Mouse (Mus musculus): ENCODE data around the gene Sgk2. TPM values are rescaled to one million over a fixed set of nuclear protein-coding genes. Genes with fewer than 3 reads are reported as not detected.
A peak's percentile ranks its signal among the peaks of the same experiment; 100 is the strongest.

Gene Sgk2
- polyA plus RNA-seq, 1 experiment from 2014 or later = not detected

- Histone ChIP-seq H3K9ac (replicated peaks; ENCODE audit: low read depth, low read length) (no peak overlapping the region), H3K4me3 (ENCODE audit: low read depth, low read length) (no peak overlapping the region), H3K4me2 (replicated peaks; ENCODE audit: low read depth, low read length) (no peak overlapping the region), H3K27ac (ENCODE audit: low read length) (no peak overlapping the region), H3K36me3 (ENCODE audit: control insufficient read depth, insufficient read depth, low read length) (no peaks in the 10 kb centered on the region), H3K9me3 (ENCODE audit: control insufficient read depth, low read depth, low read length) (no peaks in the 10 kb centered on the region), H3K4me1 (ENCODE audit: control insufficient read depth, insufficient read depth, low read length) (no peaks in the 10 kb centered on the region), H3K27me3 (ENCODE audit: control insufficient read depth, insufficient read depth, low read length) (no peaks in the 10 kb centered on the region)
- ATAC-seq (ENCODE audit: insufficient number of reproducible peaks, insufficient read depth, low FRiP score, low read depth) = no peak
- 79% methylated on average over 9 of the region's 9 CpGs for WGBS
Measured at GRCm38 (mm10) chr2:162993881-162994616, 6.9 kb downstream of the Sgk2 start.

GRCm38 (mm10) chr2:162998528-162999230, 11.5 kb downstream of the Sgk2 start:
- no peak overlapping the region for H3K4me3 ChIP-seq (ENCODE audit: low read depth, low read length)
- H3K4me2 ChIP-seq (replicated peaks; ENCODE audit: low read depth, low read length) = peak overlapping the region; percentile 15; the same call in 1 of the 2 replicates
- WGBS = 23% methylated on average over 18 of the region's 18 CpGs
- no peaks in the 10 kb centered on the region for H3K4me1 ChIP-seq (ENCODE audit: control insufficient read depth, insufficient read depth, low read length)
- ATAC-seq (ENCODE audit: insufficient number of reproducible peaks, insufficient read depth, low FRiP score, low read depth) = no peak; the same call in 1 of the 2 replicates
- no peak overlapping the region for H3K9ac ChIP-seq (replicated peaks; ENCODE audit: low read depth, low read length)
- no peaks in the 10 kb centered on the region for H3K36me3 ChIP-seq (ENCODE audit: control insufficient read depth, insufficient read depth, low read length)
- H3K9me3 ChIP-seq (ENCODE audit: control insufficient read depth, low read depth, low read length) = no peaks in the 10 kb centered on the region
- H3K27me3 ChIP-seq (ENCODE audit: control insufficient read depth, insufficient read depth, low read length) = no peaks in the 10 kb centered on the region
- no peak overlapping the region for H3K27ac ChIP-seq (ENCODE audit: low read length)

- Histone ChIP-seq H3K4me3 (ENCODE audit: low read depth, low read length) (no peak overlapping the region), H3K4me1 (ENCODE audit: control insufficient read depth, insufficient read depth, low read length) (no peaks in the 10 kb centered on the region), H3K27ac (ENCODE audit: low read length) (no peak overlapping the region), H3K36me3 (ENCODE audit: control insufficient read depth, insufficient read depth, low read length) (no peaks in the 10 kb centered on the region), H3K9ac (replicated peaks; ENCODE audit: low read depth, low read length) (no peak overlapping the region), H3K4me2 (replicated peaks; ENCODE audit: low read depth, low read length) (no peak overlapping the region), H3K27me3 (ENCODE audit: control insufficient read depth, insufficient read depth, low read length) (no peaks in the 10 kb centered on the region), H3K9me3 (ENCODE audit: control insufficient read depth, low read depth, low read length) (no peaks in the 10 kb centered on the region)
- no peak for ATAC-seq (ENCODE audit: insufficient number of reproducible peaks, insufficient read depth, low FRiP score, low read depth)
- 35% methylated on average over 3 of the region's 3 CpGs for WGBS
Measured at GRCm38 (mm10) chr2:162999744-163000143, 12.6 kb downstream of the Sgk2 start.

- no peaks in the 10 kb centered on the region for H3K27me3 ChIP-seq (ENCODE audit: control insufficient read depth, insufficient read depth, low read length)
- no peaks in the 10 kb centered on the region for H3K4me1 ChIP-seq (ENCODE audit: control insufficient read depth, insufficient read depth, low read length)
- H3K36me3 ChIP-seq (ENCODE audit: control insufficient read depth, insufficient read depth, low read length) = no peaks in the 10 kb centered on the region
- no peak overlapping the region for H3K9ac ChIP-seq (replicated peaks; ENCODE audit: low read depth, low read length)
- no peak overlapping the region for H3K4me2 ChIP-seq (replicated peaks; ENCODE audit: low read depth, low read length)
- no peaks in the 10 kb centered on the region for H3K9me3 ChIP-seq (ENCODE audit: control insufficient read depth, low read depth, low read length)
- no peak overlapping the region for H3K27ac ChIP-seq (ENCODE audit: low read length)
- H3K4me3 ChIP-seq (ENCODE audit: low read depth, low read length) = no peak overlapping the region
- no peak for ATAC-seq (ENCODE audit: insufficient number of reproducible peaks, insufficient read depth, low FRiP score, low read depth)
- 87% methylated on average over 1 of the region's 1 CpGs for WGBS
Measured at GRCm38 (mm10) chr2:163001071-163001470, 13.9 kb downstream of the Sgk2 start.

GRCm38 (mm10) chr2:163007299-163007698, 20.2 kb downstream of the Sgk2 start:
- Histone ChIP-seq H3K27me3 (ENCODE audit: control insufficient read depth, insufficient read depth, low read length) (no peaks in the 10 kb centered on the region), H3K9me3 (ENCODE audit: control insufficient read depth, low read depth, low read length) (no peaks in the 10 kb centered on the region), H3K9ac (replicated peaks; ENCODE audit: low read depth, low read length) (no peak overlapping the region), H3K4me3 (ENCODE audit: low read depth, low read length) (no peak overlapping the region), H3K4me2 (replicated peaks; ENCODE audit: low read depth, low read length) (no peak overlapping the region), H3K27ac (ENCODE audit: low read length) (no peak overlapping the region), H3K4me1 (ENCODE audit: control insufficient read depth, insufficient read depth, low read length) (no peaks in the 10 kb centered on the region), H3K36me3 (ENCODE audit: control insufficient read depth, insufficient read depth, low read length) (no peaks in the 10 kb centered on the region)
- no peak for ATAC-seq (ENCODE audit: insufficient number of reproducible peaks, insufficient read depth, low FRiP score, low read depth)
- 68% methylated on average over 4 of the region's 4 CpGs for WGBS

GRCm38 (mm10) chr2:163016916-163017743, 30.0 kb downstream of the Sgk2 start, which contains the start of gene Ift52:
Gene Ift52, plus strand, starts transcription at chr2:163017354.
- under 1% methylated on average over 57 of the region's 57 CpGs for WGBS
- H3K9ac ChIP-seq (replicated peaks; ENCODE audit: low read depth, low read length) = peak within 1 kb of the TSS; percentile 63
- H3K9me3 ChIP-seq (ENCODE audit: control insufficient read depth, low read depth, low read length) = no peaks in the 10 kb centered on the region
- peak within 1 kb of the TSS; percentile 86 for H3K4me3 ChIP-seq (ENCODE audit: low read depth, low read length)
- H3K27me3 ChIP-seq (ENCODE audit: control insufficient read depth, insufficient read depth, low read length) = no peaks in the 10 kb centered on the region
- ATAC-seq (ENCODE audit: insufficient number of reproducible peaks, insufficient read depth, low FRiP score, low read depth) = peak; percentile 97
- peak within 1 kb of the TSS; percentile 58 for H3K4me2 ChIP-seq (replicated peaks; ENCODE audit: low read depth, low read length)
- H3K27ac ChIP-seq (ENCODE audit: low read length) = peak within 1 kb of the TSS; percentile 74
- no peaks in the 10 kb centered on the region for H3K36me3 ChIP-seq (ENCODE audit: control insufficient read depth, insufficient read depth, low read length)
- H3K4me1 ChIP-seq (ENCODE audit: control insufficient read depth, insufficient read depth, low read length) = no peaks in the 10 kb centered on the region

- H3K4me3 ChIP-seq (ENCODE audit: low read depth, low read length) = no peak overlapping the region
- H3K4me1 ChIP-seq (ENCODE audit: control insufficient read depth, insufficient read depth, low read length) = no peaks in the 10 kb centered on the region
- H3K4me2 ChIP-seq (replicated peaks; ENCODE audit: low read depth, low read length) = no peak overlapping the region
- no peaks in the 10 kb centered on the region for H3K27me3 ChIP-seq (ENCODE audit: control insufficient read depth, insufficient read depth, low read length)
- 87% methylated on average over 5 of the region's 5 CpGs for WGBS
- no peak overlapping the region for H3K9ac ChIP-seq (replicated peaks; ENCODE audit: low read depth, low read length)
- no peak overlapping the region for H3K27ac ChIP-seq (ENCODE audit: low read length)
- no peaks in the 10 kb centered on the region for H3K9me3 ChIP-seq (ENCODE audit: control insufficient read depth, low read depth, low read length)
- H3K36me3 ChIP-seq (ENCODE audit: control insufficient read depth, insufficient read depth, low read length) = peaks cover 56% of the 10 kb centered on the region
- no peak for ATAC-seq (ENCODE audit: insufficient number of reproducible peaks, insufficient read depth, low FRiP score, low read depth)
Measured at GRCm38 (mm10) chr2:163031289-163031688, 44.2 kb downstream of the Sgk2 start.

GRCm38 (mm10) chr2:163031757-163032156, 44.6 kb downstream of the Sgk2 start:
- H3K9me3 ChIP-seq (ENCODE audit: control insufficient read depth, low read depth, low read length) = no peaks in the 10 kb centered on the region
- H3K4me1 ChIP-seq (ENCODE audit: control insufficient read depth, insufficient read depth, low read length) = no peaks in the 10 kb centered on the region
- H3K27ac ChIP-seq (ENCODE audit: low read length) = no peak overlapping the region
- WGBS = 88% methylated on average over 2 of the region's 2 CpGs
- no peaks in the 10 kb centered on the region for H3K27me3 ChIP-seq (ENCODE audit: control insufficient read depth, insufficient read depth, low read length)
- H3K4me2 ChIP-seq (replicated peaks; ENCODE audit: low read depth, low read length) = no peak overlapping the region
- H3K36me3 ChIP-seq (ENCODE audit: control insufficient read depth, insufficient read depth, low read length) = peaks cover 57% of the 10 kb centered on the region
- no peak for ATAC-seq (ENCODE audit: insufficient number of reproducible peaks, insufficient read depth, low FRiP score, low read depth)
- H3K4me3 ChIP-seq (ENCODE audit: low read depth, low read length) = no peak overlapping the region
- no peak overlapping the region for H3K9ac ChIP-seq (replicated peaks; ENCODE audit: low read depth, low read length)

All from stomach, embryonic 14.5 days (tissue).